Mouse (Mus musculus): Measurements from ENCODE around the gene Dclk2. TPM values are rescaled to one million over a fixed set of nuclear protein-coding genes. Genes with fewer than 3 reads are reported as not detected.

The Dclk2 gene
- polyA plus RNA-seq, 1 experiment from 2014 or later = 88.8 TPM

DNA sequence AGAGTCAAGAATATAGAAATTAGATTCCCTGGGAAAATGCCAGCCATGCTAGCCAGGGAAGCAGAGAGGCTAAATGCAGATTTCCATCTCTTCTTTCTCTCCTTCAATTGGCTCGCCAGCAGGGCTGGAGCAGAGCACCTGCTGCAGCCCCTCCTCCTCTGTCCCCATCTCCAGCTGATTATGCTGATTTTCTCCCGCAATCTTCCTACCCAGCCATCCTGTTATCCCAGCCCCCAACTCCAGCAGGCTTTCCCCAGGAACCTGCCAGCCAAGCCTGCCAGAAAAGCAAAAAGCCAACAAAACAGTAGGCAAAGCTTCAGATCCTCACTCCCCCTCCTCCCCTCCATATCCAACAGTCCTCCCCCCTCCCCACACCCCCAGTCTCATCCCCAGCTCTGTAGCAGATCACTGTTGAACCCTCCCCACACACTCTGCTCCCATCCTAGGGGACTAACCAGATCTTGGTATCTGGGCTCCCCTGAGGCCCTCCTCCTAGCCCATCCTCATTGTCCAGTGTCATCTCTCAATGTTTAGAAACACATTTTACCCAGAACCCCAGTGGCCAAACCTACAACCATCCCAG is 15.7 kb upstream of the Dclk2 start:
- no peak overlapping the region for H3K4me3 ChIP-seq (replicated peaks; ENCODE audit: low read length)
- WGBS = 6% methylated on average over 2 of the region's 2 CpGs

GRCm38 (mm10) chr3:86933446-86933845 is 12.8 kb upstream of the Dclk2 start:
- no peak for ATAC-seq (ENCODE audit: low FRiP score)
- Histone ChIP-seq H3K4me1 (replicated peaks; ENCODE audit: control insufficient read depth, insufficient read depth, low read length) (peaks cover 7% of the 10 kb centered on the region), H3K4me3 (replicated peaks; ENCODE audit: low read length) (no peak overlapping the region), H3K9ac (no peak overlapping the region), H3K36me3 (replicated peaks; ENCODE audit: control insufficient read depth, insufficient read depth) (no peaks in the 10 kb centered on the region), H3K27ac (no peak overlapping the region), H3K9me3 (ENCODE audit: control insufficient read depth, low read length) (no peaks in the 10 kb centered on the region), H3K4me2 (replicated peaks) (no peak overlapping the region), H3K27me3 (ENCODE audit: control insufficient read depth, insufficient read depth, low read length) (no peaks in the 10 kb centered on the region)
- no peak for DNase-seq (ENCODE audit: low spot score)
- WGBS = 86% methylated on average over 7 of the region's 7 CpGs

More for the DNA sequence above, 15.7 kb upstream of the Dclk2 start:
- Histone ChIP-seq H3K27ac (peak overlapping the region; percentile 40), H3K4me1 (replicated peaks; ENCODE audit: control insufficient read depth, insufficient read depth, low read length) (peaks cover 7% of the 10 kb centered on the region), H3K27me3 (ENCODE audit: control insufficient read depth, insufficient read depth, low read length) (no peaks in the 10 kb centered on the region), H3K36me3 (replicated peaks; ENCODE audit: control insufficient read depth, insufficient read depth) (no peaks in the 10 kb centered on the region), H3K9me3 (ENCODE audit: control insufficient read depth, low read length) (no peaks in the 10 kb centered on the region), H3K9ac (no peak overlapping the region), H3K4me2 (replicated peaks) (no peak overlapping the region)
- DNase-seq (ENCODE audit: low spot score) = peak; percentile 73
- ATAC-seq (ENCODE audit: low FRiP score) = peak; percentile 89

- Histone ChIP-seq H3K9me3 (ENCODE audit: control insufficient read depth, low read length) (no peaks in the 10 kb centered on the region), H3K9ac (no peak overlapping the region), H3K4me1 (replicated peaks; ENCODE audit: control insufficient read depth, insufficient read depth, low read length) (peaks cover 8% of the 10 kb centered on the region), H3K27ac (no peak overlapping the region), H3K36me3 (replicated peaks; ENCODE audit: control insufficient read depth, insufficient read depth) (no peaks in the 10 kb centered on the region), H3K27me3 (ENCODE audit: control insufficient read depth, insufficient read depth, low read length) (no peaks in the 10 kb centered on the region), H3K4me3 (replicated peaks; ENCODE audit: low read length) (no peak overlapping the region), H3K4me2 (replicated peaks) (no peak overlapping the region)
- ATAC-seq (ENCODE audit: low FRiP score) (no peak), DNase-seq (ENCODE audit: low spot score) (no peak)
- WGBS = 88% methylated on average over 10 of the region's 10 CpGs
These were observed 3.0 kb upstream of the Dclk2 start for GRCm38 (mm10) chr3:86923686-86924085.

- H3K27ac ChIP-seq = peak overlapping the region; percentile 98
- ATAC-seq (ENCODE audit: low FRiP score) (no peak), DNase-seq (ENCODE audit: low spot score) (no peak)
- H3K4me2 ChIP-seq (replicated peaks) = peak overlapping the region; percentile 78
- H3K9me3 ChIP-seq (ENCODE audit: control insufficient read depth, low read length) = no peaks in the 10 kb centered on the region
- peak overlapping the region; percentile 85 for H3K4me3 ChIP-seq (replicated peaks; ENCODE audit: low read length)
- H3K27me3 ChIP-seq (ENCODE audit: control insufficient read depth, insufficient read depth, low read length) = no peaks in the 10 kb centered on the region
- no peaks in the 10 kb centered on the region for H3K36me3 ChIP-seq (replicated peaks; ENCODE audit: control insufficient read depth, insufficient read depth)
- H3K9ac ChIP-seq = peak overlapping the region; percentile 97
- WGBS = 64% methylated on average over 18 of the region's 18 CpGs
- peaks cover 31% of the 10 kb centered on the region for H3K4me1 ChIP-seq (replicated peaks; ENCODE audit: control insufficient read depth, insufficient read depth, low read length)
These were observed 726 bp upstream of the Dclk2 start for GRCm38 (mm10) chr3:86921181-86921975.

- peak; percentile 55; the same call in 1 of the 2 replicates for ATAC-seq (ENCODE audit: low FRiP score)
- Histone ChIP-seq H3K36me3 (replicated peaks; ENCODE audit: control insufficient read depth, insufficient read depth) (no peaks in the 10 kb centered on the region), H3K9me3 (ENCODE audit: control insufficient read depth, low read length) (no peaks in the 10 kb centered on the region), H3K4me1 (replicated peaks; ENCODE audit: control insufficient read depth, insufficient read depth, low read length) (peaks cover 32% of the 10 kb centered on the region), H3K9ac (peak overlapping the region; percentile 97), H3K4me2 (replicated peaks) (peak overlapping the region; percentile 78), H3K4me3 (replicated peaks; ENCODE audit: low read length) (peak overlapping the region; percentile 85), H3K27me3 (ENCODE audit: control insufficient read depth, insufficient read depth, low read length) (no peaks in the 10 kb centered on the region), H3K27ac (peak overlapping the region; percentile 98)
- WGBS = under 1% methylated on average over 61 of the region's 61 CpGs
- peak; percentile 57 for DNase-seq (ENCODE audit: low spot score)
These were observed 860 bp downstream of the Dclk2 start for GRCm38 (mm10) chr3:86919641-86920342.

DNA sequence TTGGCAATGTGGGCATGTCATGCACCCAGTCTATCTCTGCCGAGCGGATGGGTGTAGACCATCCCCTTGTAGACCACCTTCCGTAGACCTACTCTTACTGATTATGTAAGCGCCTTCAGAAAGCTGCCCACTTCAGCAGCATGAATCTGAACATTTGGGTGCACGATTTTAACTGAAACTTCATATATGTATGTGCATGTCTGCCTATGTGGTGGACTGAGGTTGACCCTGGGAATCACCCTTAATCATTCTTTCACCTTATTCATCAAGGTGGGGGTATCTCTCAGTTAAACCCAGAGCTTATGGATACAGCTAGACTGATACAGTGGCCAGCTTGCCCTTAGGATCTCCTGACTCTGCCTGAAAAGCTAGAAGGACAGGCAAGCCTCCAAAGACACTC is 3.6 kb downstream of the Dclk2 start:
- H3K4me2 ChIP-seq (replicated peaks) = peak overlapping the region; percentile 78
- no peak overlapping the region for H3K9ac ChIP-seq
- H3K9me3 ChIP-seq (ENCODE audit: control insufficient read depth, low read length) = no peaks in the 10 kb centered on the region
- WGBS = 96% methylated on average over 5 of the region's 5 CpGs
- H3K27me3 ChIP-seq (ENCODE audit: control insufficient read depth, insufficient read depth, low read length) = no peaks in the 10 kb centered on the region
- peaks cover 32% of the 10 kb centered on the region for H3K4me1 ChIP-seq (replicated peaks; ENCODE audit: control insufficient read depth, insufficient read depth, low read length)
- H3K4me3 ChIP-seq (replicated peaks; ENCODE audit: low read length) = no peak overlapping the region
- H3K27ac ChIP-seq = no peak overlapping the region
- DNase-seq (ENCODE audit: low spot score) = no peak
- no peaks in the 10 kb centered on the region for H3K36me3 ChIP-seq (replicated peaks; ENCODE audit: control insufficient read depth, insufficient read depth)
- no peak for ATAC-seq (ENCODE audit: low FRiP score)

DNA sequence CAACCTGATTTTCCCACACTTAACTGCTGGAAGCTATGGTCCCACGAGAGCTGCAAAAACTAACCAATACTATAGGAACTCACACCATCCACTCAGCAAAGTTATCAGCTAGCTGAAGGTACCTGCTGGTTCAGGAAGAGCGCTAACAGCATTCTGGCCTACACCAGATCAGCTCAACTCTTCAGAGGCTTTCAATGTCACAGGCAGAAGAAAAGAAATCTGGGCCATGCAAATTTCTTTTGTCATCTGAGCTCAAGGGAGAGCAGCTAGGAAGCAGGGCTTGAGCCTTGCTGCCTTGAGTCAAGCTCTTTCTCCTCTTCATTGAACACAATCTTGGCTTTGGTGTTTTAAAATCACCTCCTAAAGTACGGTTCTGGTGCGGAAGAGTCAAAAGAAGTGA is 4.0 kb downstream of the Dclk2 start:
- 92% methylated on average over 4 of the region's 4 CpGs for WGBS
- no peaks in the 10 kb centered on the region for H3K27me3 ChIP-seq (ENCODE audit: control insufficient read depth, insufficient read depth, low read length)
- no peak overlapping the region for H3K27ac ChIP-seq
- peak overlapping the region; percentile 78 for H3K4me2 ChIP-seq (replicated peaks)
- peaks cover 32% of the 10 kb centered on the region for H3K4me1 ChIP-seq (replicated peaks; ENCODE audit: control insufficient read depth, insufficient read depth, low read length)
- no peak overlapping the region for H3K4me3 ChIP-seq (replicated peaks; ENCODE audit: low read length)
- DNase-seq (ENCODE audit: low spot score) = no peak
- no peak for ATAC-seq (ENCODE audit: low FRiP score)
- no peaks in the 10 kb centered on the region for H3K9me3 ChIP-seq (ENCODE audit: control insufficient read depth, low read length)
- no peaks in the 10 kb centered on the region for H3K36me3 ChIP-seq (replicated peaks; ENCODE audit: control insufficient read depth, insufficient read depth)
- no peak overlapping the region for H3K9ac ChIP-seq

GRCm38 (mm10) chr3:86915291-86915690 is 5.4 kb downstream of the Dclk2 start:
- Histone ChIP-seq H3K4me2 (replicated peaks) (no peak overlapping the region), H3K27ac (no peak overlapping the region), H3K27me3 (ENCODE audit: control insufficient read depth, insufficient read depth, low read length) (no peaks in the 10 kb centered on the region), H3K9ac (no peak overlapping the region), H3K36me3 (replicated peaks; ENCODE audit: control insufficient read depth, insufficient read depth) (no peaks in the 10 kb centered on the region), H3K9me3 (ENCODE audit: control insufficient read depth, low read length) (no peaks in the 10 kb centered on the region), H3K4me1 (replicated peaks; ENCODE audit: control insufficient read depth, insufficient read depth, low read length) (peaks cover 27% of the 10 kb centered on the region), H3K4me3 (replicated peaks; ENCODE audit: low read length) (no peak overlapping the region)
- ATAC-seq (ENCODE audit: low FRiP score) = no peak
- no peak for DNase-seq (ENCODE audit: low spot score)
- 64% methylated on average over 13 of the region's 13 CpGs for WGBS

DNA sequence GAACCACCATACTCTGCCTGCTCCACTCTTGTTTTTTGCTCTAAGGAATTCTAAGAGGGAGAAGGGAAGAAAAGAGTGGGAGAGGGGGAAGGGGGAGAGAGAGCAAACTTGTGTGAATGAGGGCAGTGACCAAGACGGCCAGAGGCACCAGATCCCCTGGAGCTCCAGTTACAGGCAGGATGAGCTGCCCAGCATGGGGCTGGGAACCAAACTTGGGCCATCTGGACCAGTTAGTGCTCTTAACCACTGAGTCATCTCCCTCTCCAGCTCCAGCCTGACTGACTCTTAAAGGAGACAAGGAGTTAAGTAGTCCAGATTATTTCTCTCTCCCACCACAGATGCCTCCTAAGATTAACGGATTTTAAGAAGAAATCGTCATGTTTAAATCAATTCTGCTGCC is 6.3 kb downstream of the Dclk2 start:
- H3K36me3 ChIP-seq (replicated peaks; ENCODE audit: control insufficient read depth, insufficient read depth) = no peaks in the 10 kb centered on the region
- ATAC-seq (ENCODE audit: low FRiP score) = no peak

More for the DNA sequence above, 6.3 kb downstream of the Dclk2 start:
- 72% methylated on average over 3 of the region's 3 CpGs for WGBS
- H3K9me3 ChIP-seq (ENCODE audit: control insufficient read depth, low read length) = no peaks in the 10 kb centered on the region
- DNase-seq (ENCODE audit: low spot score) = no peak
- H3K4me2 ChIP-seq (replicated peaks) = no peak overlapping the region
- no peak overlapping the region for H3K27ac ChIP-seq
- peaks cover 27% of the 10 kb centered on the region for H3K4me1 ChIP-seq (replicated peaks; ENCODE audit: control insufficient read depth, insufficient read depth, low read length)
- no peaks in the 10 kb centered on the region for H3K27me3 ChIP-seq (ENCODE audit: control insufficient read depth, insufficient read depth, low read length)
- H3K9ac ChIP-seq = no peak overlapping the region
- H3K4me3 ChIP-seq (replicated peaks; ENCODE audit: low read length) = no peak overlapping the region
